Mouse (Mus musculus) cerebellum, adult (tissue): ENCODE results near the gene Sult2b1.

Experiments used
- ATAC-seq: cut with Nextera tagmentation; 2 replicates; pipeline ENCODE4 v1.9.2; 2017; ENCODE audit warnings: mild to moderate bottlenecking, moderate library complexity, mixed read lengths; ENCODE audit not compliant: insufficient number of reproducible peaks, low FRiP score, low TSS enrichment

The Sult2b1 gene

DNA sequence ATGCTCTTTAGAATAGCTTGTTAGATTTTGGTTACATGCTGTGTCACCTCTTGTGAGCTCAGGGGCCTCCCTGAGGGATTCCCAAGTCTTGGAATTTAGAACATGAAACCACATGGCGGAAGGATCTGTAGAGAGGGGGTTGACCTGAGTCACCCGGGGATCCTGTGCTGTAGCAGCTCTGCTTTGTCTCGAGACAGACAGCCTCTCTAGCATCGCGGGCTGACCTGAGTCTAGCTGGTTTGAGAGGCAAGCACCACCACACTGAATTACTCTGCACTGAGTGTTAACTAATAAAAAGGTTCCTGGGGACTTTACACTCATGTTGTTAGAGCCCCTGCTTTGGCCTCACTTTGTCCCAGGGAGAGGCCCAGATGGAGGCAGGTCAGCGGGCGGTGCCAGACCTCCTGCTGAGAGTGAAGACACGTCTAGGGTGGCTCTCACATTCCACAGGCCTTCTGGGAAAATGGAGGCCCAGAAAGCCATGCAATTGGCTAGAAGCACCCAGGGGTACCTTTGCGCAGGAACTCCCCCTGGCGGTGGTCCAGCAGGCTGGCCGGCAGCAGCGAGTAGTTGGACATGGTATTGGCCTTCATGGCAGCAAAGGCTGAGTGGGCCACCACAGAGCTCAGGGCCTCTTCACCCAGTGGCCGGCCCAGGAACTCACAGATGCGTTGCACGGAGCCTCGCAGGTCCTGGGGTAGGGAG lies 53.6 kb downstream of the Sult2b1 start:
- no peak for ATAC-seq

DNA sequence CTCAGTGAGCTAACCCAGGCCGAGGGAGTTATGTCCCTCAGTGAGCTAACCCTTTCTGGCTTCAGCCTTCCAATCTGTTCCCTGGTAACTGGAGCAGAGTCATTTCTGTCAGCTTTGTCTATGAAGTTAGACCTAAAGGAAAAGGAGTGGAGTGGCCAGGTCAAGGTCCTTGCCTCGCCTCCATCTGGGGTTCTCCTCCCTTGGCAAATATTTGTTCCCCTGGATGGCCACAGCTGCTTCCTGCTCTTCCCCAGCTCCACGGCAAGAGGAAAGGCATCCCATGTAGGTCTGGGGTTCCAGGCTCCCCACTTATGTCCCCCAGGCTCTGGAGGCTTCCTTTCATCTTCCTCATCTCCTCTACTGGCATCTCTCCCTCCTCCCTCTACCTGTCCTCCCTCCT lies 56.8 kb downstream of the Sult2b1 start:
- ATAC-seq = no peak

GRCm38 (mm10) chr7:45726419-45726818 lies 58.0 kb downstream of the Sult2b1 start:
- ATAC-seq = no peak

GRCm38 (mm10) chr7:45725713-45726112 lies 58.8 kb downstream of the Sult2b1 start, which contains the start of gene Spaca4:
TSS of gene Spaca4 (minus strand) at chr7:45725813.
- no peak for ATAC-seq

- ATAC-seq = no peak
Measured at GRCm38 (mm10) chr7:45725151-45725550, 59.3 kb downstream of the Sult2b1 start.

DNA sequence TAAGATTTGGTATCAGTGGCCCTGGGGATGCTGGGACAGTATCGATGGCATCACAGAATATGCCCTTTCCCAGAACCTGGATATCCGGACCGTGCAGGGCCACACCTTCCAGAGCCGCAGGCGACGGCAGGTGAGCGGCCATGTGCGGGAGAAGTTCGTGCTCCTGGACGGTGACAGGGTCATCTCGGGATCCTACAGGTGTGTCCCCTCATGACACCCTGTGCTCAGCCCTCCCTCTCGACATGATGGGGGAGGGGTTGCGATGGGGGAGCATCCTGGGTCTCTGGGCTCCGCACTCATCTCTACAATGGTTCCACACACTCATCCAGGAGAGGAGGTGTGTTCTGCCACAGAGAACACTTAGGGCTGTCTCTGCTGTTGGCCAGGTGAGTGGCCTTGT lies 60.7 kb downstream of the Sult2b1 start:
- ATAC-seq = no peak

DNA sequence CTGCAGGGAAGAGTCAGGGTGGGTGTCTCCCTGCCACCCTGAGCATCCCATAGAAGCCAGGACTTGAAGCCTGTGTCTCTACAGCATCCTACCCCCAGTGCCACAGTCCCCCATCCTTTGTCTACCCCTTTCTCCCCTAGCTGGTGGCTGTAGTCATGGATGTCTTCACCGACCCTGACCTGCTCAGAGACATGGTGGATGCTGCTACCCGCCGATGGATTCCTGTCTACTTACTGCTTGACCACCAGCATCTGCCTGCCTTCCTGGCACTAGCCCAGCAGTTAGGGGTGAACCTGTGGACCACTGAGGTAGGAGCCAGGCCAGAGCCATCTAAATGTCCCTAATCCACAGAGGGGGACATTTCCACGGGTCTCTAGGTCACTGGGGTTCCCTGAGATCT lies 61.2 kb downstream of the Sult2b1 start:
- no peak for ATAC-seq

DNA sequence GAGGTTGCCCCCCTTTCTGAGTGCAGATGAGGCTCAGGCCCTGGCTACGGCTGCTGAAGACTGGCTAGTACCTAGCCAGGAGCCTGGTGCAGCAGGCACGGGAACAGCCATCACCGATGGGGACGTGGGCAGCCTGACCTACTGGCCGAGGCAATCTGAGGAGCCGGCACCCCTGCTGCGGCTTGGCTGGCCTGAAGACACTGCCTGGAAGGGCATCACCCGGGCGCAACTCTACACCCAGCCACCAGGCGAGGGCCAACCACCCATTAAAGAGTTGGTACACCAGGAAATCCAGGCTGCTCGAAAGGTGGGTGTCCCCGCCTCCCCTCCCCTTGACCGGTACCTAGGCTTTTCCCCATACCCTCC lies 62.1 kb downstream of the Sult2b1 start:
- ATAC-seq = no peak

DNA sequence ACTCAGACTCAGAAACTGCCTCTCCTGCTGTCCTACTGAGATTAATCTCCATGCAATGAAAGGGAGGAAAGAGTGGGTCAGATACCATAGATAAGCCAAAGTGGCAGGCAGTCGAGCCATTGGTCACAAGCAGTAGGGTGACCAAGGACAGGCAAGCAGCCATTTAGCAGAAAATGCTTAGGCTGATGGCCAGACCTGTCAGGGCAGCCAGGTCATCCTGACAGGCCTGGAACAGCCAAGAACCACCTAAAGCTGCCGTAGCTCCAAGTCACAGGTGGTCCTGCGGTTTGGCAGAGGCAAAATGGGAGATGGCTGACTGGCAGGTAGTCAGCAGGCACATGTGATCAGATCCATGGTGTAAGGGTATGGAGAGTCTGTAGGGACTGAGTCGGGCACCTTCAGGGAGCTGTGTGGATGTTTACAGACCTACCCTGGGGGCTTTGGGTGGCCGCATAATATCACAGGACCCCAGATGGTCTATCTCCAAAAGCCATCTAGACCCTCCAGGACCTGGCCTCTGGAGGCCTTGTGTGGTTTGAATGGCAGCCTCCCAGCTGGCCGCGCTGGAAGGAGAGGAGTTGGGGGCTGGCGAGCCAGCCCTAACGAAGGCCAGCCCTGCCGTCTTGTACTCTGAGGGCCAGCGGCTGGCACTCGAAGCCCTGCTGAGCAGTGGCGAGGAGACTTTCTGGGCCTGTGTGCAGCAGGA lies 62.7 kb downstream of the Sult2b1 start:
- no peak for ATAC-seq

- no peak for ATAC-seq
Measured at GRCm38 (mm10) chr7:45721234-45721571, 63.3 kb downstream of the Sult2b1 start.

DNA sequence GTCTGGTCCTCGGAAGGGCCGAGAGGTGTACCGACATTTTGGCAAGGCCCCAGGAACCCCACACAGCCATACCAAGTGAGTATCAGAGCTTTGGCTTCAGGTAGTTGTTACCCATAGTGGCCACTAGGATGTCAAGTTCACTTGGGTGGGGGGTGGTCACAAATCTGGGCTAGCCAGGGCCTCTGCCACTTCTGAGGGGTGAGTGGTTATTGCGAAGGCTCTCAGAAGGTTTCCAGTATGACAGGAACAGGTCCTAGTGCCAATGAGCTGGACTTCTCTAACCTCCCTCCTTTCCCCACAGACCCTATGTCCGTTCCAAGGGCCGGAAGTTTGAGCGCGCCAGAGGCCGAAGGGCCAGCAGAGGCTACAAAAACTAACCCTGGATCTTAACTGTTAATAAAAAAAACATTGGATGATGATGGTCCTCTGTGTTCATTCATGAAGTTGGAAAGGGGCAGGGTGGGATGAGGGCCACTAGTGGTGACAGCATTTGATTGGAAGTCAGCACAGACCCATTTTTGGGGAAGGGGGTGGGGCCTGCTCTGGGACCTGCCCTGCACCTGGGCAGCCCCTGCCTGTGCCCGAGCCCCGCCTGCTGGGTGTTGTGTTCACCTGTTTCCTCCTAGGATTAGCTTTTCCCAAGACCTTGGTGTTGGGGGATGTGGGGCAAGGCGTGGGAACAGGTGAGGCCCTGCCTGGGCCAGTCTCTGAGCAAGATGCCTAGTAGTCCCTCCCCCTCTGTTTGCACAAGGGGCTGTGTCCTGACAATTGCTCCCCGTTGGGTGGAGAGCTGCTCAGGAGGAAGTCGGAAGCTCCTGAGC lies 63.8 kb downstream of the Sult2b1 start, which contains the start of gene Fam83e:
TSS of gene Fam83e (plus strand) at position 800 of the 821 bp plus-strand sequence.
- ATAC-seq = no peak

DNA sequence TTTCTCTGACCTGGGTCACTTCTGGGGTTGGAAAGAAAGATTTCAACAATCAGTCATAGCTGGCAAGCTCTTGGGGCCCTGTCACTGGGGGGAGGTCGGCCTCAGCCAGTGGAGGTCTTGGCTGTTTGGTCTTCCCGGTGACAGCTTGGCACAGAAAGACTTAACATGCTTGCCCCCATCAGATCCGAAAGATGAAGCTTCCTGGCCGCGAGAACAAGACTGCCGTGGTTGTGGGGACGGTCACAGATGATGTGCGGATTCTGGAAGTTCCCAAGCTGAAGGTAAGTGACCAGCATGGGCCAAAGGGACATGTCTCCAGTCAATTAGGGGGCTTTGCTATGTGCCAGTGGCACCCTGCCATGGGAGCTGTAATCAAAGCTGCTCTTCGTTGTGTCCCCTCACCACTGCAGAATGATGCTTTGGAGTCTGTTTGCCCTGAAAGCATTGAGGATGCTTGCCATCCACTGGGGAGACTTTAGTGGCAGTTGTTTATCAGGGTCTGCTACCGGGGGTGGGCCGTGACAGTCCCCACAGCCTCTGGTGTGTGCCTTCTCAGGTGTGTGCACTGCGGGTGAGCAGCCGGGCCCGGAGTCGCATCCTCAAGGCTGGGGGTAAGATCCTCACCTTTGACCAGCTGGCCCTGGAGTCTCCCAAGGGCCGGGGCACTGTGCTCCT lies 64.6 kb downstream of the Sult2b1 start:
- ATAC-seq = no peak

DNA sequence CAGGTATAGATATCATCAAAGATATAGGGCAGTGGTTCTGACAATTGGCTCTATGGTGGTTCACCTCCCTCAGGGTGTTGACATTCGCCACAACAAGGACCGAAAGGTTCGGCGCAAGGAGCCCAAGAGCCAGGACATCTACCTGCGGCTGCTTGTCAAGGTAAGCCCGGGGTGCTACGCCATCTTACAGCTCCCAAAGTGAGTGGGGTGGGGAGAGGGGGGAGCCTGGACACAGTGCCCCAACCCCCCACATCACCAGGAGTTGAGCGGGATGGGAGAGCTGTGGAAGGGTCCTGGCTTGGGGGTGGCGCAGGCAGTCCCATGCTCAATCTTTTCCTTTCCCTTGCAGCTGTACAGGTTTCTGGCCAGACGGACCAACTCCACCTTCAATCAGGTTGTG lies 65.3 kb downstream of the Sult2b1 start:
- no peak for ATAC-seq

DNA sequence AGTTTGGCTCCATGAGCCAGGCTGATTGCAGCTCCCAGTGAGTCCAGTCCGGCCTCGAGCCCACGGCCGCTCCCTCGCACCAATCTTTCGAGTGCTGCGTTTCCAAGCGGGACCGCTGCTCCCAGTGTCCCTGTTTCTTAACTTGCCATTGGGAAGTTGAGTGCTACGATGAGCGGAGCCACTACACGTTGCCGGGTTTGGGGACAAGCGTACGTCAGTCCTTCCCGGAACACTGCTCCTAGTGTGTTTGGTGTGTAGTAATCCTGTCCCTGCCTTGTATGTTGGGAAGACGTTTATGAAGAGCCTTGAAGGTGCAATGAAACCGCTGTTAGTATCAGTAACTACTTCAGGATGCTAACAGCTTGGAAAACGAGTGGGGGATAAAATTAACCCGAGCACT lies 66.1 kb downstream of the Sult2b1 start:
- ATAC-seq = no peak

GRCm38 (mm10) chr7:45717918-45718297 lies 66.6 kb downstream of the Sult2b1 start, which contains the start of gene Sphk2:
TSS of gene Sphk2 (minus strand) at chr7:45718002.
- peak; percentile 50; the same call in 1 of the 2 replicates for ATAC-seq

GRCm38 (mm10) chr7:45716952-45717917 lies 67.2 kb downstream of the Sult2b1 start:
- no peak for ATAC-seq

DNA sequence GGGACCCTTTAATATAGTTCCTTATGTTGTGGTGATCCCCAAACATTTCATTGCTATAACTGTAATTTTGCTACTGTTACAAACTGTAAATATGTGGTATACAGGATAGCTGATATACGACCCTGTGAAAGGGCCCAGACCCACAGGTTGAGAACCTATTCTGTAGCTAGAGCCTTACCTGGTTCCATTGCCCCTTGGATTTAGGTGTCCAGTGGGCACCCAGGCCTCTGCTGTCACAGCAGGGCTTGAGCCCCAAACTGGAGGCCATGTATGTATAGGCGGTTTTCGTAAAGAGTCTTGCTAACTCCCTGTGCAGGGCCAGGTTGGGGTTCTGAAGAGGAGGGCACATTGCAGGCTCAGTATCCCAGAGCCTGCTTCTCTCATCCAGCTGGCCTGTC lies 68.0 kb downstream of the Sult2b1 start:
- no peak for ATAC-seq

DNA sequence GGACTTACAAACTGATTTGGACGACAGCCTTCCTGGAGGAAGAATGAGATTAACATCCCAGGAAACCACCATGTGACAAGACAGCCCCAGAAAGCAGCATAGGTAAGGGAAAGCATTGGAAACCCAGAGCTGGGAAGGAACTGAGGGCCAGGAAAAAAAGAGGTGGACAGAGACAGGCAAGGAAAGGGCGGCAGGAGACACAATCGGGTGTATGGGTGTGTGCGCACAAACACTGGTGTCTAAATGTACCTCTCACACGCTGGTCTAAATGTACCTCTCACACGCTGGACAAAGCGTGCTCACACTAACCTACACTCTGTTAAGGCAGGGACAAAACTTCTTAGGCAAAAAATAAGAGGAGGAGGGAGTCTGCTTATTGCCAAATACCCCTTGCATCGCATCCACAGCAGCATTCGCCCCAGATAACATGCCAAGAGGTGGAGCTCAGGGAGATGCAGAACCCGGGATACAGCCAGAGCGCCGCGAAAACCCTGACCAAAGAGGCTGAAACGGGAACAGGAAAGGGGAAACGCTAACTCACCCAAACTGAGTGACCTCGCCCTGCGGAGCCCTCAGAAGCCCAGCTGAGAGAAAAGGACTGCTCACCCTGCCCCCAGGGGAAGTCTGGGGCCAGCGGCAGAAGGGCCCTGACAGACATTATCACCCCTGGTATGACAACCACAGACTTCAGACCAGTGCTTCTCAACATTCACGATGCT lies 68.6 kb downstream of the Sult2b1 start:
- ATAC-seq = no peak
